Mouse (Mus musculus) layer of hippocampus, postnatal 36 days (tissue): ENCODE measurements around the gene Mpp2. TPM values are rescaled to one million over a fixed set of nuclear protein-coding genes. Genes with fewer than 3 reads are reported as not detected.

Experiments
- DNase-seq, 2 experiments: peaks; one replicate each; pipeline ENCODE4 v3.0.0; 2022
- total RNA-seq, 2 experiments: library from RNA; stranded (reverse); gene quantifications; 2 replicates each; pipeline ENCODE4 v1.2.3; 2021

The Mpp2 gene
- total RNA-seq, 2 experiments from 2014 or later, result 138 to 139 TPM

DNA sequence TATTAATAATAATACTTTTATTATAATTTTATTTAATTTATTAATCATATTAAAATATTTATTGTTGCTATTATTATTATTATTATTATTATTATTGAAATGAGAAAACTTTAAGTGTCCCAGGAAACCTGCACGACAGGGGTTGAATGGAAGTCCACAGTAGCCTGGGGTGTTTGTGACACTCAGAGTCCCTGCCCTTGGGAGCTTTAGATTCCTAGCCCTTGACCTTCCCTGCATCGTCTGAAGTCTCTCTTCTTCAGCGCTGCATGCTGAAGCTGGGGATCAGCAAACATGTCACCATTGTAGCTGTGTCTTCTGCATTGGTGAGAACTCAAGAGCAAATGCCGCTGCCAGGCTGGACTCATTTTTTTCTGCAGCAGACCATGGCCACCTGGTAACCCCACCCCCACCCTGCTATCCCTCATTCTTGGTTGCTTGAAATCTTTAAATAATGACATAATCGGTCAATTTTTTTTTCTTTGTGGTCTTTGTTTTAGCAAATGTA lies 52.8 kb downstream of the Mpp2 start:
- DNase-seq, result no peak

DNA sequence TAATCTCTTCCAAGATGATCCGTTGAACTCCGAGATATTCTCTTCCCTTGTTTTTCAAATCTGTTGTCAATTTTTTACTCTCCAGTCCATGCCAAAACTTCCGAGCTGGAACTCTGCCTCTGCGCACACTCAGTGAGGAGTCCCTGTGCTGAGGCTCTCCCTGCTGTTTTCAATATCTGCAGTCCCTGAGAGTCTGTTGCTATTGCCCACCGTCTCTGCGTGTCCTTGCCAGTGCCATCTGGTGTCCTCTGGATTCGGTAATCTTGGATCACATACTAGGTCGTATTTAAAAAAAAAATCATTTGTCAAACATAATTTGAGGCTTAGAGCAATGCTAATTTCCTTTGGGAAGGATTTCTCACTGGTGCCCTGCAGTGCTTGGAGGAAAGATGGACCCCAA lies 53.4 kb downstream of the Mpp2 start:
- DNase-seq, result peak; percentile 46 to 54

GRCm38 (mm10) chr11:102033055-102033591 lies 55.2 kb downstream of the Mpp2 start:
- no peak for DNase-seq

- no peak for DNase-seq
These were observed 57.2 kb downstream of the Mpp2 start for GRCm38 (mm10) chr11:102031149-102031548.

- DNase-seq, result no peak
These were observed 58.3 kb downstream of the Mpp2 start for GRCm38 (mm10) chr11:102029966-102030365.

GRCm38 (mm10) chr11:102029304-102029703 lies 59.0 kb downstream of the Mpp2 start:
- no peak for DNase-seq

- DNase-seq, result no peak
These were observed 60.1 kb downstream of the Mpp2 start, which contains the start of gene Mpp3 for GRCm38 (mm10) chr11:102028087-102028816. TSS of gene Mpp3 (minus strand) at chr11:102028461.

GRCm38 (mm10) chr11:102027361-102028017 lies 60.8 kb downstream of the Mpp2 start:
- no peak for DNase-seq

- DNase-seq, result peak; percentile 65 to 70
These were observed 61.5 kb downstream of the Mpp2 start for GRCm38 (mm10) chr11:102026694-102027360.

- DNase-seq, result no peak
These were observed 62.2 kb downstream of the Mpp2 start for GRCm38 (mm10) chr11:102025991-102026660.

- no peak for DNase-seq
These were observed 63.0 kb downstream of the Mpp2 start for GRCm38 (mm10) chr11:102025354-102025753.

DNA sequence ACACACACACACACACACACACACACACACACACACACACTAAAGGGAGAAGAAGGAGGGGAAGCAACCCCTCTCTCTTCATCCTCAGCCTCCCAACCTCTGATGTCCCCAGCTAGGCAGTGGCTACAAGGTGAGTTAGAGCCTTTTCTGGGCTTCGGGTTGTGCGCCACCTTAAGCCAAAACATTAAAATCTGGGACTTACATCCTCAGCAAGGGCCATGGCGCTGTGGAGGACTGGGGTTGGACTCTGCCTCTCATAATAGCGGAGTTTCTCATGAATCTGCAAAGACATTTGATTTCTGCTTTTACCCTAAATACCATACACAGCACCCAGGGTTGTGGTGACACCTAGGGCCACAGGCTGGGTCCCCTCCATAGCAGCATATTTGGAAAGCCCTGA lies 63.4 kb downstream of the Mpp2 start:
- no peak for DNase-seq

- no peak for DNase-seq
These were observed 64.1 kb downstream of the Mpp2 start for GRCm38 (mm10) chr11:102024084-102024758.

GRCm38 (mm10) chr11:102023406-102023805 lies 64.9 kb downstream of the Mpp2 start:
- DNase-seq, result no peak

- DNase-seq, result no peak
These were observed 67.1 kb downstream of the Mpp2 start for GRCm38 (mm10) chr11:102021196-102021595.

- no peak for DNase-seq
These were observed 68.6 kb downstream of the Mpp2 start for GRCm38 (mm10) chr11:102019736-102020135.

DNA sequence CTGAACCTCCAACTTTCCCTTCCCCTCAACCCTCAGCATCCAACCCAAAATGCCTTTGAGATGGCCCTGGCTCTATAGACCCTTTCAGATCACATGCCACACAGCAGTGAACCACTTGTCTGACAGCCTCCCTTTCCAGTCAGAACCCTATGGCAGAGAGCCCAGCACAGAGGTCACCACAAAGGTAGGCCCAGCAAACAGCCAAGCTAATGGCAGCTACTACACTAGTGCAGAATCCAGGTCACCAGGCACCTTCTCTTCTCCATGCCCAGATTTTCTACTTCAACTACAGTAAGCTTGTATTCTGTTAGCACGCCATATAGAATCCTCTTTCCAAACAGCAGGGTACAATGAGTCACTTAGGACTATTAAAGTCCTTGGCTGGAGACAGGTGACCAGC lies 72.2 kb downstream of the Mpp2 start:
- no peak for DNase-seq

DNA sequence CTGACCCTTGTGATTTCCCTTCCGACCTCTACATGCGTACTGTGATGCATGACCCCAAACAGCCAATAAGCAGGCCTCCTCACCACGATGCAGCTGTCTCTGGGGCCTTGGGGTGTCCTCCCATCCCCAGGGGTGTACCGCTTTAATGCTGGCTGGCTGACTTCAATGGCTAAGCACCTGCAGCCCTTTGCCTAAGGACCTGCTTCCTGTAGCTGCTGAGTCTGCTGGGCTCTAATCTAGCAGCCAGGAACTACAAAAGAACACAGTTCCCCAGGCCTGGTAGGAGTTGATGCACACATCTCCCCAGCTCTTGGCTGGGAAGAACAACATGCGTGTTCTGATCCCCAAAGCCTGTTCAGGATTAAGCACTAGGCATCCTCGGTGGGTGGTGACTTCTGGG lies 72.8 kb downstream of the Mpp2 start:
- DNase-seq, result no peak

DNA sequence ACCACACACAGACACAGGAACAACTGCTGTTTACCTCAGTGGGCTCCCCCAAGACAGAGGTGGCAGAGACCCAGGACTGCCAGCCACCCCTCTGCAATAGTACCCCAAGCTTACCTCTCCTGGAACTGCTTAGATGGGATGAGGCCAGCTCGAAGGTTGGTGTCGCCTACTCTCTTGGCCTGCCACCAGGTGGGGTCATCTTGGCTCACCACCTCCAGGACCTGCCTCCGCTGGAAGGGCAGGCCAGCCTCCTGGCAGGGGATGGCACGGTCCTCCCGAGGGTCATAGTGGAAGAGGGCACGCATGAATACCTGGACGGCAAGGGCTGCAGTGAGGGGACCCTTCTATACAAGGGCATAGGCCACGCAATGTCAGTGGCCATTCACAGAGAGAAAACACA lies 75.1 kb downstream of the Mpp2 start:
- DNase-seq, result no peak

GRCm38 (mm10) chr11:102011510-102011909 lies 76.8 kb downstream of the Mpp2 start:
- DNase-seq, result no peak

DNA sequence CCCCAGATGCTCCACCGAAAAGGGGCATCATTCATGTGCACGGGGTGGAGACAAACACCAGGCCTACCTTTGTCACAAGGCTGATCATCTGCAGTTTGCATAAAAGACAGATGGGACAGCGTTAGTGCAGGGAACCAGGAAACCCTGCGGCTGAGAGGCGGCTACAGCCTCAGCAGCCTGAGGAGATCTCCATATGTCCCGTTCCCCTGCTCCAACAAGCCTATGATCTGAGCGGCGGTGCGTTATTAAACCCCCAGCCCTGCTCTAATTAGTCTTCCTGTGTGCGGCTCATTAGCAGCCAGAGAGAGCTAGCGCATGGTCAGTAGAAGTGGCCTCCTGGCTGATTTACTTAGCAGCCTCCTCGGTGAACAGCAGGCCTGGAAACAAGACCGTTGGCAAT lies 78.2 kb downstream of the Mpp2 start:
- DNase-seq, result peak; percentile 33 to 37
